Mouse (Mus musculus): ENCODE data around the gene Aff3. TPM values are rescaled to one million over a fixed set of nuclear protein-coding genes. Genes with fewer than 3 reads are reported as not detected.
A peak's percentile ranks its signal among the peaks of the same experiment; 100 is the strongest.

Gene Aff3
- polyA plus RNA-seq, 1 experiment from 2014 or later, result 25.7 TPM

DNA sequence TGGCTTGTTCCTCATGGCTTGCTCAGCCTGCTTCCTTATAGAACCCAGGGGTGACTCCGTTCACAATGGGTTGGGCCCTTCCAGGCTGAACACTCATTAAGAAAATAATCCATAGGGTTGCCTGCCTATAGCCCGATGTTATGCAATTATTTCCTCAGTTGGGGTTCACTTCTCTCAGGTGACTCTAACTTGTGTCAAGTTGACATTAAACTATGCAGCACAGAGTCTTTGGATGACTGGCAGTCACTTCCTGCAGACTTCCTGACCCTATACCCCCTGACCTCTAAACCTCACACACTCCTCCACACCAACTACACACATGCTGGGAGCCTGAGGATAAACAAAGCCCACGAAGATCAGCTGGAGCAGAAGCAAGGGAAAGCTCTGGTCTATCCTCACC is 15.6 kb downstream of the Aff3 start:
- Histone ChIP-seq H3K4me2 (no peak overlapping the region), H3K36me3 (replicated peaks) (no peaks in the 10 kb centered on the region), H3K9me3 (no peaks in the 10 kb centered on the region), H3K27ac (no peak overlapping the region), H3K4me1 (no peaks in the 10 kb centered on the region; the same call in 1 of the 2 replicates), H3K9ac (no peak overlapping the region), H3K4me3 (replicated peaks) (no peak overlapping the region), H3K27me3 (no peaks in the 10 kb centered on the region)
- 59% methylated on average over 3 of the region's 3 CpGs for WGBS
- no peak for ATAC-seq (ENCODE audit: low FRiP score)

DNA sequence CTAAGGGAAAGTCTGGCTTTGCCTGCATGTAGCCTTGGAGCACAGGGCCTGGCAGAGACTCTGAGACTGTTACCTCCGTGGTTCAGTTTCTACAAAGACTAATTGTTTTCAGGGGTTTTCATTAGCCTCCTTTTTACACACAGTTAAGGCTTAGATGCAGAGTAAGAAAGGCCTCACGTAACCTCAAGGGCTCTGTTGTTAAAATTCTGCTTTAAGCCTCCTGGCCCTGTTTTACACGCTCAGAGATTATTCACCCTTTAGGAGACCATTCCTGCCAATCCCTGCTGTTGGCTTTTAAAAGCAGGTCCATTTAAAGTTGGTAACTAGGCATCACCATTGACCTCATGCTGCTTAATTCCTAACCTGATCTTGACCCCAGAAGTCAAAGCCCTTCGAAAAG is 22.5 kb downstream of the Aff3 start:
- H3K27me3 ChIP-seq, result no peaks in the 10 kb centered on the region
- H3K36me3 ChIP-seq (replicated peaks), result no peaks in the 10 kb centered on the region
- H3K4me1 ChIP-seq, result no peaks in the 10 kb centered on the region
- H3K9me3 ChIP-seq, result no peaks in the 10 kb centered on the region
- no peak overlapping the region for H3K9ac ChIP-seq
- no peak overlapping the region for H3K4me3 ChIP-seq (replicated peaks)
- H3K4me2 ChIP-seq, result no peak overlapping the region
- H3K27ac ChIP-seq, result no peak overlapping the region
- WGBS, result 21% methylated on average over 4 of the region's 4 CpGs
- no peak for ATAC-seq (ENCODE audit: low FRiP score)

DNA sequence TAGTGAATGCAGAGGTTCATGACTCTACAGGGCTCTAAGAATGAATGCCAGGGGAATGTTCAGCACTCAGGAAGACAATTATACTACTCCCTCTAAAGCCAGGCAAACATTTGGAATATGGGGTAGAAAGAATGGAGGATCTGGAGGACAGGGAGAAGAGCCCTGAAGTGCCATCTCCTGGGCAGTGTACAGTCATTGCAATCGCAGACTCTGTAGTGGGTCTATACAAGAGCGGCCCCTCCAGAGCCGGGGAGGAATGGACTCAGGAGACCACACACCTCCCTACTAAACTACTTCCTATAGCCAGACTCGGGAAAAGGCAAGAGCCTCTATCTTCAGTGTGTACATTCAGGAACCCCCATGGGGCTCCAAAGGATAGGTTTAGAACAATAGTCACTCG is 25.1 kb downstream of the Aff3 start:
- H3K4me2 ChIP-seq, result no peak overlapping the region

GRCm38 (mm10) chr1:38635596-38635995 is 29.2 kb downstream of the Aff3 start:
- Histone ChIP-seq H3K4me3 (replicated peaks) (no peak overlapping the region), H3K9me3 (no peaks in the 10 kb centered on the region), H3K4me2 (no peak overlapping the region), H3K27ac (no peak overlapping the region), H3K36me3 (replicated peaks) (no peaks in the 10 kb centered on the region), H3K27me3 (no peaks in the 10 kb centered on the region), H3K4me1 (peaks cover 12% of the 10 kb centered on the region), H3K9ac (no peak overlapping the region)
- 79% methylated on average over 7 of the region's 7 CpGs for WGBS
- ATAC-seq (ENCODE audit: low FRiP score), result no peak

More for the DNA sequence above, 25.1 kb downstream of the Aff3 start:
- Histone ChIP-seq H3K27me3 (no peaks in the 10 kb centered on the region), H3K4me3 (replicated peaks) (no peak overlapping the region), H3K36me3 (replicated peaks) (no peaks in the 10 kb centered on the region), H3K27ac (no peak overlapping the region), H3K9me3 (no peaks in the 10 kb centered on the region), H3K9ac (no peak overlapping the region), H3K4me1 (no peaks in the 10 kb centered on the region)
- ATAC-seq (ENCODE audit: low FRiP score), result no peak
- 73% methylated on average over 5 of the region's 5 CpGs for WGBS

- Histone ChIP-seq H3K27me3 (no peaks in the 10 kb centered on the region), H3K9me3 (no peaks in the 10 kb centered on the region), H3K4me1 (peaks cover 17% of the 10 kb centered on the region), H3K9ac (no peak overlapping the region), H3K36me3 (replicated peaks) (no peaks in the 10 kb centered on the region), H3K4me2 (no peak overlapping the region), H3K27ac (no peak overlapping the region), H3K4me3 (replicated peaks) (no peak overlapping the region)
- no peak for ATAC-seq (ENCODE audit: low FRiP score)
- WGBS, result 87% methylated on average over 7 of the region's 7 CpGs
Observed at GRCm38 (mm10) chr1:38634081-38634480, 30.7 kb downstream of the Aff3 start.

DNA sequence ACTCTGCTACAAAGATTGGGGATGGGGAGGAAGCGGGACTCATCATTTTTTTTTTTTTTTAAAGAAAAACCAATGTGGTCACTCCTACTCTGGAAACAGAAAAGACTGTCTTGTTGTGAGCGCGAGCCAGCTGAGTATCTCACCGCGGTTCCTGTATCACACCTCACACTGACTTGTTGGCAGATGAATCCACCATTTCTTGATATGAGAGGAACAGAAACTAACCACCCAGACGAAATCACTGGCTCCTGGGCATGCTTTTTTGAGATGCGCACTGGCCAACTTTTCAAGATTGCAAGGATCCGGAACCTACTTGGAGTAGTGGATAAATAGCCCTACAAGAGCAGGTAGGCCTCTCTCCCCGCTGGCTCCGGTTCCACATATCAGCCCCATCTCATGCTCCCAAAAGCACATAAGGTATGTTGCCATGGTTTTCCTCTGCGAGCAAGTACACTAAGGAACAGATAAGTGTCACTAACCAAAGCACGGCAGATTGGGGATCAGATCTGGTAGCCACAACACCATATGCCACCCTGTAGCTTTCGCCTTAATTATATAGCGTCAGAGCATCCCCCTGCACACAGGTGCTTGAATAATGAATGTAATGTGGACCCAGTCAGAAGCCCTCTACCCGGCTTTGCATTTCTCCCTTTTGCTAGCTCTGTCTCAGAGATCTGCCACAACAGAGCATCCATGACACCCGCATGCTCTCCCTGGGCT is 32.1 kb downstream of the Aff3 start:
- H3K27me3 ChIP-seq, result 0 out of 2 replicates have a peak, but pooled peaks cover 3% of the 10 kb centered on the region
- no peak overlapping the region for H3K9ac ChIP-seq
- WGBS, result 84% methylated on average over 16 of the region's 16 CpGs
- no peaks in the 10 kb centered on the region for H3K9me3 ChIP-seq
- no peaks in the 10 kb centered on the region for H3K36me3 ChIP-seq (replicated peaks)
- H3K4me3 ChIP-seq (replicated peaks), result no peak overlapping the region
- peaks cover 29% of the 10 kb centered on the region for H3K4me1 ChIP-seq
- ATAC-seq (ENCODE audit: low FRiP score), result no peak
- no peak overlapping the region for H3K4me2 ChIP-seq
- peak overlapping the region; percentile 63 for H3K27ac ChIP-seq

DNA sequence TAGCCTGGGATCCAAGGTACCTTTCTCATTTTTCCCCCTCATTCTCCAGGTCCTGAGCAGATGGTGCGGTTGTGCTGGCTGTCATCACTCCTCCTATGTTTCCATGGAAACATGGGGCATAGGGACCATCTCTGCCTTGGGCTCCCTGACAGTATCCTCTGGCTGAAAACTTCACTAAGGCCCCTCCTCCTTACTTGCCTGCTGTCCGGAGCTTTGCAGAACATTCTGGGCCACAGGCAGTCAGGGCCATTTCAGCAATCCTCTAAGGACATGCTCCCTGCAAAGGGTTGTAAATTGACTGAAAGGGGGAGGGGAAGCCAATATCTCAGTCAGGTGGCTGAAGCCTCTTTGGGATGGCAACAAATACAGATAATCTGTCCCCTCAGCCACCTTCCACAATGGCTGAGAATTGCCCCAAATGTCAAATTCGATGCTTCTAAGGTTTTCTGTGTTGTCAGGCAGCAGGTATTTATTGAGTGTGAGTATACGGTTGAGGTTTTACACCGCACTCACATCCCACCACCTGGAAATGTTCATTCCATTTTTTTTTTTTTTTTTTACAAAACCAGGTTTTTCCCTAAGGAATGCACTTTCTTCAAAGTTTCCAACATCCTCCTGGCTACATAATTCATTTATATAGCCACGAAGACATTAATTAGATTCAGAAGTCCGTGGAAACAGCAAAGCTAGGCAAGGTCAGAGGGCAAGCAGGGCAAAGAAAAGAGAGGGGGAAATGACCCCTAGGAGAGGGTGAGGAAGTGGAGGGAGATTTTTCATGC is 33.1 kb downstream of the Aff3 start:
- no peak overlapping the region for H3K9ac ChIP-seq
- 0 out of 2 replicates have a peak overlapping the region, but pooled peaks have one; percentile 43 for H3K27ac ChIP-seq
- peaks cover 29% of the 10 kb centered on the region for H3K4me1 ChIP-seq
- H3K9me3 ChIP-seq, result no peaks in the 10 kb centered on the region
- H3K4me2 ChIP-seq, result no peak overlapping the region
- no peaks in the 10 kb centered on the region for H3K36me3 ChIP-seq (replicated peaks)
- 0 out of 2 replicates have a peak, but pooled peaks have one; percentile 24 for ATAC-seq (ENCODE audit: low FRiP score)
- WGBS, result 33% methylated on average over 7 of the region's 7 CpGs
- H3K27me3 ChIP-seq, result 0 out of 2 replicates have a peak, but pooled peaks cover 3% of the 10 kb centered on the region
- no peak overlapping the region for H3K4me3 ChIP-seq (replicated peaks)

DNA sequence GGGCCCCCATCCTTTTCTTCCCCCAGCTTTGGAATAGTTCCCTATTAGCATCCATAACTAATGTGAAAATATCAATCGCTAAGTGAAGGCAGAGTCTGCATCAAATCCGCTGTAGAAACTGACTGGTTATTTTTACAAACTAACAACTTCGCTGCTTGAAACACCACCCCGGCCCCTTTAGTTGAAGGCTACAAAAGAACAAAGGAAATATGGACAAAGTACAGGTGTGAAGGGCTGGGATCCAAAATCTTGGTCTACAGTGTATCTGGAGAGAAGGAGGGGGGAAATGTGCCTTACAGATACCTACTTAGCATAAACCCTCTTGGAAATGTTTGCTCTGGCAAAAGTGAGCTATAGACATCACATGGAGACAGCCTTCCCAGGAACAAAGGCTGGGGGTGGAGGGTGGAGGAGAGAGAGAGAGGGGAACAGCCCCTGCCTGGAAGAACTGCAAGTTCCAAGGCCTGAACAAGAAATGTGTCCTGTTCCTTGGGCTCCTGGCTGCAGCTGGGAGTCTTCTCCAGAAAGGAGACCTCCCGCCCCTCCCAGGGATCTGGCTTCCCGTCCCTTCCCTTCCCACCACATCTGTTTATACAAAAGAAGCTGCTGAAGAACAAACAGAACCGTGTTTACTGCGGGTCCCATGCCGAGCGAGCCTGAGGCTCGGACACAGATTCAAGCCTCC is 35.7 kb downstream of the Aff3 start:
- Histone ChIP-seq H3K4me3 (replicated peaks) (no peak overlapping the region), H3K36me3 (replicated peaks) (no peaks in the 10 kb centered on the region), H3K27ac (peak overlapping the region; percentile 95), H3K9ac (no peak overlapping the region; the same call in 1 of the 2 replicates), H3K9me3 (no peaks in the 10 kb centered on the region), H3K27me3 (0 out of 2 replicates have a peak, but pooled peaks cover 3% of the 10 kb centered on the region), H3K4me1 (peaks cover 45% of the 10 kb centered on the region), H3K4me2 (no peak overlapping the region)
- 22% methylated on average over 11 of the region's 11 CpGs for WGBS
- no peak for ATAC-seq (ENCODE audit: low FRiP score)

- Histone ChIP-seq H3K4me3 (replicated peaks) (peak overlapping the region; percentile 87), H3K27ac (peak overlapping the region; percentile 95), H3K4me2 (peak overlapping the region; percentile 85), H3K27me3 (0 out of 2 replicates have a peak, but pooled peaks cover 3% of the 10 kb centered on the region), H3K36me3 (replicated peaks) (no peaks in the 10 kb centered on the region), H3K9ac (peak overlapping the region; percentile 92), H3K9me3 (no peaks in the 10 kb centered on the region), H3K4me1 (peaks cover 45% of the 10 kb centered on the region)
- ATAC-seq (ENCODE audit: low FRiP score), result 0 out of 2 replicates have a peak, but pooled peaks have one; percentile 13
- WGBS, result 18% methylated on average over 8 of the region's 8 CpGs
Observed at GRCm38 (mm10) chr1:38628426-38628825, 36.3 kb downstream of the Aff3 start.

DNA sequence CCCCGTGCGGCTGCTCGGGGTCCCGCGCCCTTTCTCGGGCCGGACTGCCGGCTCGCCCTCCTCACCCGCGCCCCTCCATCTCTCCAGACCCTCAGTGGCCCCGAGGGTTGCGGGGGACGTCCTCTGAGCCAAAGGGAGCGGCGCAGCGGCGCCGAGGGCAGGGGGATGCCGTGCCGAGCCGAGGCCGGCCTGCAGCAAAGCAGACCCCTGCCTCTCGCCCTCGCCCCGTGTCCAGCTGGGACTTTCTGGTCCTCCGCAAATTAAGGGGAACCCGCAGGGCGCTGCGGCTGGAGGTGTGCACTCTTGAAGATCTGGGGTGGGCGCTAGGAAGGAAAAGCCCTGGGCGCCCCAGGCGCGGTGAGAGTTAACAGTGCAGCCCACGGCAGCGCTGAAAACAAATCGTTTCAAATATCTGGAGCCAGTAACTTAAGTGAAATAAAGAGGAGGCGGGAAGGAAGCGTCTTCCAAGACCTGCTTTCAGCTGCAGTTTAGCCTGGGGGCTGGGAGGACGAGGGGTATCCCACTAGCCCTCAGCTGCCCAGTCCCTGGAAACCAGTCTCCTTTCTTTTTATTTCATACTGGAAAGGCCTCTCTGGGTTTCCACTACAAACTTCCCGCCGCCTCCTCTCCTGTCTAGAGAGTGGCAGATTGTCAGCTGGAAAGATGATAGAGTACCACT is 36.9 kb downstream of the Aff3 start:
- H3K4me3 ChIP-seq (replicated peaks), result peak overlapping the region; percentile 87
- ATAC-seq (ENCODE audit: low FRiP score), result peak; percentile 62
- H3K27me3 ChIP-seq, result 0 out of 2 replicates have a peak, but pooled peaks cover 3% of the 10 kb centered on the region
- H3K27ac ChIP-seq, result peak overlapping the region; percentile 95
- WGBS, result under 1% methylated on average over 41 of the region's 42 CpGs
- H3K36me3 ChIP-seq (replicated peaks), result no peaks in the 10 kb centered on the region
- peak overlapping the region; percentile 85 for H3K4me2 ChIP-seq
- H3K9me3 ChIP-seq, result no peaks in the 10 kb centered on the region
- H3K9ac ChIP-seq, result peak overlapping the region; percentile 92
- peaks cover 45% of the 10 kb centered on the region for H3K4me1 ChIP-seq

DNA sequence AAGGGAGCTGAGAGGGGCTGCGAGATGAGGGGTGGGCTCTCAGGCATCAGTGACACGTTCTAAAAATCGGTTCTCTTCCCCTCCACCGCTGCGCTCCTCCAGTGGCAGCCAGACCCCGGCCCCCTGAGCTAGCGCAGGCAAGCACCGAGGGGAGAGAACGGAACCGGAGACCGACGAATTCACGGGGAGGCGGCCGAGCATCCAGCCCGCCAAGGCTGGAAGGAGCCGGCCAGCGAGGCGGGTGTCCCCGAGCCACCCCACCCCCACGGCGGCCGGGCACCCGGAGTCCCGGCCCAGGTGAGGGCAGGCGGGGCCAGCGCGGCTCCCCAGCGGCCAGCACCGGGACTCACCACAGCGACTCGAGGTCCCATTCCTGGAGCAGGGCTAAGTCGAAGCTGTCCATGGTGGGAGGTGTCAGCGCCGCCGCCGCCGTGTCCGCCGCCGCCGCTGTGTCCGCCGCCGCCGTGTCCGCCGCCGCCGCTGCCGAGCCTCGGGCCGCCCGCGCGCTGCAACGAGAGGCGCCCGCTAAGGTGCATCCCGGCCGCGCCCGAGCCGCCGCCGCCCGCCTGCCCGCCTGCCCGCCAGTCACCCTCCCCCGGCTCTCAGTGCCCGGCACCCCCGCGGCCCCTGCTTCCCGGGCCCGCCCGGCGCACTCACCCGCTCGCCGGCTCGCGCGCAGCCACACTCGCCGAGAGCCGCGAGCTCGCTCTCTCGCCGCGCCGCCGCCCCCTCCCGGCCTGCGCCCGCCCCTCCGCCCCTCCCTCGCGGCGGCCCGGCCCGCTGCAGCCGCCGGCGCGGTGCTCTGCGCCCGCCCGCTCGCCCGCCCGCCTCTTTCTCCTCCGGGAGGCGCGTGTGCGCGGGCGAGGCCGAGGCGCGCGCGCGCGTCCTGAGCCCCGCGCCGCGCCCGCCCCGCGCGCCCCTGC is 37.8 kb downstream of the Aff3 start:
- peak overlapping the region; percentile 95 for H3K27ac ChIP-seq
- peak overlapping the region; percentile 85 for H3K4me2 ChIP-seq
- H3K9me3 ChIP-seq, result no peaks in the 10 kb centered on the region
- H3K4me3 ChIP-seq (replicated peaks), result peak overlapping the region; percentile 87
- H3K36me3 ChIP-seq (replicated peaks), result no peaks in the 10 kb centered on the region
- peaks cover 47% of the 10 kb centered on the region for H3K4me1 ChIP-seq
- peak; percentile 89 for ATAC-seq (ENCODE audit: low FRiP score)
- WGBS, result under 1% methylated on average over 64 of the region's 133 CpGs
- 0 out of 2 replicates have a peak, but pooled peaks cover 3% of the 10 kb centered on the region for H3K27me3 ChIP-seq
- peak overlapping the region; percentile 92 for H3K9ac ChIP-seq

All from forebrain, embryonic 12.5 days (tissue).